ENCODE assay signal across 9 mouse cellular contexts in genomic region chr3:95280747-95281146, GRCm38 (mm10). TPM values are rescaled to one million over a fixed set of nuclear protein-coding genes. Genes with fewer than 3 reads are reported as not detected.
A peak's percentile ranks its signal among the peaks of the same experiment; 100 is the strongest.
DNase-seq lines count a peak whose midpoint lies in the region; ATAC-seq and TF ChIP-seq lines count a peak whose summit lies in the region.
"Had no signal": no experiment of that assay in that cellular context is flagged by ENCODE, and none has a peak within 500 bp of the region (broad histone marks: within the 10 kb centered on the region; RNA-seq: fewer than 3 reads in every experiment).

No protein-coding gene starts in this region.

- peaks cover 15% of the 10 kb centered on the region for H3K4me1 ChIP-seq in thymus, adult 2 months (replicated peaks; ENCODE audit: control insufficient read depth, insufficient read depth, low read length)
- peaks cover 13% of the 10 kb centered on the region for H3K4me1 ChIP-seq in limb, embryonic 14.5 days (ENCODE audit: control insufficient read depth, insufficient read depth, low read length)
- H3K4me1 ChIP-seq in midbrain, embryonic 16.5 days (ENCODE audit: control insufficient read depth, insufficient read depth, low read length): peaks cover 22% of the 10 kb centered on the region

- peak overlapping the region; percentile 78 for H3K9ac ChIP-seq in limb, embryonic 14.5 days (ENCODE audit: low read depth, low read length, severe bottlenecking)
- peak overlapping the region; percentile 84 for H3K9ac ChIP-seq in midbrain, embryonic 16.5 days (ENCODE audit: low read depth, low read length)

- peak overlapping the region; percentile 99 for H3K4me3 ChIP-seq in thymus, adult 2 months (ENCODE audit: control insufficient read depth, insufficient read depth, low read length)
- peak overlapping the region; percentile 77 for H3K4me3 ChIP-seq in limb, embryonic 14.5 days (replicated peaks; ENCODE audit: low read length)
- H3K4me3 ChIP-seq in midbrain, embryonic 16.5 days (ENCODE audit: low read depth, low read length): peak overlapping the region; percentile 71

- no peaks in the 10 kb centered on the region for H3K36me3 ChIP-seq in thymus, adult 2 months (ENCODE audit: control insufficient read depth, insufficient read depth, low read length)
- H3K36me3 ChIP-seq in limb, embryonic 14.5 days (ENCODE audit: control insufficient read depth, insufficient read depth, low read length): no peaks in the 10 kb centered on the region
- no peaks in the 10 kb centered on the region for H3K36me3 ChIP-seq in midbrain, embryonic 16.5 days (ENCODE audit: control insufficient read depth, insufficient read depth, low read length)

- DNase-seq in thymus, adult 2 months: peak; percentile 9
- DNase-seq in thymus, postnatal 14 days: no peak
- DNase-seq in cerebellum, postnatal 10 days: peak; percentile 34 to 53
- peak; percentile 20 for DNase-seq in heart, postnatal 4 days
- DNase-seq in limb, embryonic 14.5 days (ENCODE audit: low spot score): peak; percentile 56
- no peak for DNase-seq in adrenal gland, postnatal 25 days

- no peaks in the 10 kb centered on the region for H3K27me3 ChIP-seq in thymus, adult 2 months (ENCODE audit: control insufficient read depth, insufficient read depth, low read length)
- no peaks in the 10 kb centered on the region for H3K27me3 ChIP-seq in limb, embryonic 14.5 days (ENCODE audit: control insufficient read depth, insufficient read depth, low read length)
- no peaks in the 10 kb centered on the region for H3K27me3 ChIP-seq in midbrain, embryonic 16.5 days (ENCODE audit: control insufficient read depth, insufficient read depth, low read depth, low read length)

- peak overlapping the region; percentile 47; the same call in 1 of the 2 replicates for H3K27ac ChIP-seq in thymus, adult 2 months (ENCODE audit: control insufficient read depth, insufficient read depth, low read length)
- peak overlapping the region; percentile 86 for H3K27ac ChIP-seq in limb, embryonic 14.5 days (replicated peaks; ENCODE audit: low read depth, low read length)
- H3K27ac ChIP-seq in midbrain, embryonic 16.5 days (ENCODE audit: low read length): peak overlapping the region; percentile 84

- no peak for TF ChIP-seq CTCF in thymus, adult 2 months (IDR thresholded peaks at IDR 0.05; ENCODE audit: borderline replicate concordance, control insufficient read depth, extremely low read depth, insufficient read depth, low read length, poor library complexity)

- TF ChIP-seq POLR2A in thymus, adult 2 months (IDR thresholded peaks at IDR 0.05; ENCODE audit: control insufficient read depth, extremely low read depth, insufficient read depth, low read length, poor library complexity): no peak
- TF ChIP-seq POLR2A in limb, embryonic 14.5 days (IDR thresholded peaks at IDR 0.05; ENCODE audit: borderline replicate concordance, extremely low read depth, insufficient read depth, insufficient read length): no peak

- 9% methylated on average over 8 of the region's 8 CpGs for WGBS in thymus, adult 2 months
- WGBS in limb, embryonic 14.5 days: 12% methylated on average over 8 of the region's 8 CpGs
- WGBS in midbrain, embryonic 16.5 days: 32% methylated on average over 8 of the region's 8 CpGs

- H3K9me3 ChIP-seq in limb, embryonic 14.5 days (ENCODE audit: control insufficient read depth, low read length): no peaks in the 10 kb centered on the region
- H3K9me3 ChIP-seq in midbrain, embryonic 16.5 days (replicated peaks; ENCODE audit: control insufficient read depth, low read length, poor library complexity, severe bottlenecking): no peaks in the 10 kb centered on the region

- no peak for ATAC-seq in limb, embryonic 14.5 days (ENCODE audit: low FRiP score, low read depth)
- ATAC-seq in midbrain, embryonic 16.5 days: no peak
- ATAC-seq in inflammation-experienced regulatory T-cells, adult 6 months: no peak

- peak overlapping the region; percentile 68 for H3K4me2 ChIP-seq in limb, embryonic 14.5 days (replicated peaks; ENCODE audit: low read depth, low read length, severe bottlenecking)
- H3K4me2 ChIP-seq in midbrain, embryonic 16.5 days (ENCODE audit: low read length): peak overlapping the region; percentile 86

RNA-seq across cellular contexts. Expression of gene Mindy1, which starts 0.4 kb away (rescaled TPM):
- polyA plus RNA-seq in thymus, adult 2 months (2012; rRNA removed): 50.3 and 50.4 TPM in 2 replicates
- total RNA-seq in heart, postnatal 4 days (2021): 10 to 100 TPM; 23.1 to 28.0 TPM
- 45.8 and 57.9 TPM in 2 replicates for polyA plus RNA-seq in limb, embryonic 14.5 days (2012; rRNA removed)
- polyA plus RNA-seq in limb, embryonic 14.5 days (2014; fragmentation: Nextera tagmentation; extraction: Ambion mirVana): 45.6 and 47.5 TPM in 2 replicates
- polyA plus RNA-seq in midbrain, embryonic 16.5 days (2015; fragmentation: Nextera tagmentation; extraction: Ambion mirVana): 42.3 and 42.5 TPM in 2 replicates
- polyA plus RNA-seq in inflammation-experienced regulatory T-cells, adult 6 months (2017; shearing (Covaris generic)): 10 to 100 TPM; 17.8 to 18.5 (median 18.3) TPM
- total RNA-seq in adrenal gland, postnatal 25 days (2021): 164 and 181 TPM in 2 replicates

RNA-seq across cellular contexts. Expression of gene Prune1, which starts 1.1 kb away (rescaled TPM):
- polyA plus RNA-seq in thymus, adult 2 months (2012; rRNA removed): 17.2 and 18.5 TPM in 2 replicates
- total RNA-seq in heart, postnatal 4 days (2021): 10 to 100 TPM; 33.2 to 36.3 TPM
- polyA plus RNA-seq in limb, embryonic 14.5 days (2012; rRNA removed): 31.5 and 38.0 TPM in 2 replicates
- 21.8 and 24.0 TPM in 2 replicates for polyA plus RNA-seq in limb, embryonic 14.5 days (2014; fragmentation: Nextera tagmentation; extraction: Ambion mirVana)
- polyA plus RNA-seq in midbrain, embryonic 16.5 days (2015; fragmentation: Nextera tagmentation; extraction: Ambion mirVana): 81.4 and 84.3 TPM in 2 replicates
- polyA plus RNA-seq in inflammation-experienced regulatory T-cells, adult 6 months (2017; shearing (Covaris generic)): 10 to 100 TPM in 1 of 3 experiments, 1 to 10 TPM in 2; 7.5 to 11.0 (median 8.8) TPM
- 27.9 and 38.2 TPM in 2 replicates for total RNA-seq in adrenal gland, postnatal 25 days (2021)

RNA-seq across cellular contexts. Expression of gene Anxa9, which starts 26.2 kb away (rescaled TPM):
- polyA plus RNA-seq in thymus, adult 2 months (2012; rRNA removed): 1.4 and 1.5 TPM in 2 replicates
- under 1 TPM; 0.14 to 0.24 TPM for total RNA-seq in heart, postnatal 4 days (2021)
- polyA plus RNA-seq in limb, embryonic 14.5 days (2012; rRNA removed): 3.8 and 4.7 TPM in 2 replicates
- polyA plus RNA-seq in limb, embryonic 14.5 days (2014; fragmentation: Nextera tagmentation; extraction: Ambion mirVana): 4.7 and 4.9 TPM in 2 replicates
- polyA plus RNA-seq in midbrain, embryonic 16.5 days (2015; fragmentation: Nextera tagmentation; extraction: Ambion mirVana): 0.23 and 0.34 TPM in 2 replicates
- under 1 TPM; 0.64 to 0.92 (median 0.91) TPM for polyA plus RNA-seq in inflammation-experienced regulatory T-cells, adult 6 months (2017; shearing (Covaris generic))
- total RNA-seq in adrenal gland, postnatal 25 days (2021): 1.2 and 1.3 TPM in 2 replicates

RNA-seq across cellular contexts. Expression of gene Bnipl, which starts 29.8 kb away (rescaled TPM):
- 1.3 and 1.6 TPM in 2 replicates for polyA plus RNA-seq in thymus, adult 2 months (2012; rRNA removed)
- not detected for total RNA-seq in heart, postnatal 4 days (2021)
- 6.8 and 12.0 TPM in 2 replicates for polyA plus RNA-seq in limb, embryonic 14.5 days (2012; rRNA removed)
- 11.7 and 13.3 TPM in 2 replicates for polyA plus RNA-seq in limb, embryonic 14.5 days (2014; fragmentation: Nextera tagmentation; extraction: Ambion mirVana)
- 0.30 TPM in 1 of 2 replicates, not detected in the other for polyA plus RNA-seq in midbrain, embryonic 16.5 days (2015; fragmentation: Nextera tagmentation; extraction: Ambion mirVana)
- polyA plus RNA-seq in inflammation-experienced regulatory T-cells, adult 6 months (2017; shearing (Covaris generic)): under 1 TPM in 1 of 3 experiments, not detected in 2; 0.52 TPM
- total RNA-seq in adrenal gland, postnatal 25 days (2021): 0.24 TPM in 1 of 2 replicates, not detected in the other
- total RNA-seq: heart, adult 18-20 months had no signal

RNA-seq across cellular contexts. Expression of gene Cers2, which starts 33.8 kb away (rescaled TPM):
- polyA plus RNA-seq in thymus, adult 2 months (2012; rRNA removed): 129 and 140 TPM in 2 replicates
- 10 to 100 TPM; 67.2 to 69.6 TPM for total RNA-seq in heart, postnatal 4 days (2021)
- 183 TPM in 2 replicates for polyA plus RNA-seq in limb, embryonic 14.5 days (2012; rRNA removed)
- 140 and 155 TPM in 2 replicates for polyA plus RNA-seq in limb, embryonic 14.5 days (2014; fragmentation: Nextera tagmentation; extraction: Ambion mirVana)
- polyA plus RNA-seq in midbrain, embryonic 16.5 days (2015; fragmentation: Nextera tagmentation; extraction: Ambion mirVana): 89.6 and 101 TPM in 2 replicates
- polyA plus RNA-seq in inflammation-experienced regulatory T-cells, adult 6 months (2017; shearing (Covaris generic)): 100 to 1,000 TPM; 151 to 215 (median 154) TPM
- 253 and 254 TPM in 2 replicates for total RNA-seq in adrenal gland, postnatal 25 days (2021)

Comparison
In these comparisons a context has a peak if more than half of its experiments do, and no peak if none do; other contexts are left out.
1. DNase-seq: peak in thymus, adult 2 months (single experiment), cerebellum, postnatal 10 days (2 of 2), heart, postnatal 4 days (single experiment) and limb, embryonic 14.5 days (single experiment); none in thymus, postnatal 14 days (single experiment) and adrenal gland, postnatal 25 days (single experiment).
2. Peak in every context shown above with its lines, with median percentiles within 50 percentile points of each other: H3K27ac ChIP-seq and H3K4me3 ChIP-seq.